Mouse (Mus musculus) neural tube, embryonic 13.5 days (tissue): ENCODE measurements around the gene Dgkh. TPM values are rescaled to one million over a fixed set of nuclear protein-coding genes. Genes with fewer than 3 reads are reported as not detected.

Experiments used
- ATAC-seq: fragments of 200-750 bp; cut with Nextera tagmentation; 2 replicates; pipeline ENCODE4 v1.8.0; 2017; ENCODE audit warnings: low read depth, mild to moderate bottlenecking, moderate TSS enrichment, moderate library complexity
- H3K27ac ChIP-seq: fragments of 300-500 bp; sonication (generic); replicated peaks from 2 replicates; pipeline ENCODE4 v1.5.1; 2015; ENCODE audit warnings: moderate library complexity, mild to moderate bottlenecking, inconsistent platforms
- H3K27me3 ChIP-seq: fragments of 300-500 bp; sonication (generic); 2 replicates; pipeline ENCODE4 v1.6.1; 2015; ENCODE audit warnings: mild to moderate bottlenecking, inconsistent platforms
- H3K36me3 ChIP-seq: fragments of 300-500 bp; sonication (generic); 2 replicates; pipeline ENCODE4 v1.6.1; 2015; ENCODE audit warnings: mild to moderate bottlenecking, inconsistent platforms
- H3K4me1 ChIP-seq: fragments of 300-500 bp; sonication (generic); replicated peaks from 2 replicates; pipeline ENCODE4 v1.6.1; 2015; ENCODE audit warnings: inconsistent platforms
- H3K4me2 ChIP-seq: fragments of 300-500 bp; sonication (generic); 2 replicates; pipeline ENCODE4 v1.6.1; 2015; ENCODE audit warnings: inconsistent platforms, mild to moderate bottlenecking, moderate library complexity
- H3K4me3 ChIP-seq: fragments of 300-500 bp; sonication (generic); 2 replicates; pipeline ENCODE4 v1.5.1; 2015; ENCODE audit warnings: mild to moderate bottlenecking, inconsistent platforms
- H3K9ac ChIP-seq: fragments of 300-500 bp; sonication (generic); 2 replicates; pipeline ENCODE4 v1.6.1; 2015; ENCODE audit warnings: moderate library complexity, mild to moderate bottlenecking, inconsistent platforms
- H3K9me3 ChIP-seq: fragments of 300-500 bp; sonication (generic); 2 replicates; pipeline ENCODE4 v1.6.1; 2016; ENCODE audit warnings: inconsistent platforms
- WGBS: fragments of 180-500 bp; shearing (Covaris S2); methylation state at CpG from one replicate; pipeline ENCODE4 v1.1.7; 2015; 5-methylcytosine and 5-hydroxymethylcytosine counted together
- polyA plus RNA-seq: library from polyadenylated mRNA; unstranded; fragments of >200 nt; fragmentation: Nextera tagmentation; extraction: Ambion mirVana; gene quantifications from 2 replicates; pipeline ENCODE4 v1.2.1, GENCODE M21; 2015

The Dgkh gene
- polyA plus RNA-seq, 1 experiment from 2014 or later: 16.3 TPM

DNA sequence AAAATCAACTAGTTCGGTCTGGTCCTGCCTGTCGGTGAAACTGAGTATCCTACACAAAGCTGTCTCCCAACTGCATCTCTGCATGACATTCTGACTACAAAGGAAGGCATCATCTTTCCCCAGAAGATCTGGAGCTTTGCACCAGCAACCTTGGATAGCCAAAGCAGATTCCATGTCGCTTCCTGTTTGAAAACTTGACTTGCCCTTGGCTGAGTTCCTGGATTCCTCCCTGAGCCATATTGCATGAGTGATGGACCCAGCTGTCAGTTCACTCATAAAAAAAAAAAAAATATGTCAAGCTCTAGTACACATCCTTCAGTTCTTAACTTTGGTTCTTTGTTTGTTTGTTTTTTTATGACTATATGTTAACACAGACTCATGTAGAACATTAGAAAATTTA lies 191.3 kb downstream of the Dgkh start:
- H3K36me3 ChIP-seq: no peaks in the 10 kb centered on the region
- H3K9me3 ChIP-seq: no peaks in the 10 kb centered on the region
- peaks cover 16% of the 10 kb centered on the region for H3K4me1 ChIP-seq
- 85% methylated on average over 3 of the region's 3 CpGs for WGBS
- H3K27me3 ChIP-seq: no peaks in the 10 kb centered on the region
- H3K9ac ChIP-seq: no peak overlapping the region
- H3K27ac ChIP-seq: no peak overlapping the region
- no peak overlapping the region for H3K4me2 ChIP-seq
- no peak overlapping the region for H3K4me3 ChIP-seq
- ATAC-seq: no peak

DNA sequence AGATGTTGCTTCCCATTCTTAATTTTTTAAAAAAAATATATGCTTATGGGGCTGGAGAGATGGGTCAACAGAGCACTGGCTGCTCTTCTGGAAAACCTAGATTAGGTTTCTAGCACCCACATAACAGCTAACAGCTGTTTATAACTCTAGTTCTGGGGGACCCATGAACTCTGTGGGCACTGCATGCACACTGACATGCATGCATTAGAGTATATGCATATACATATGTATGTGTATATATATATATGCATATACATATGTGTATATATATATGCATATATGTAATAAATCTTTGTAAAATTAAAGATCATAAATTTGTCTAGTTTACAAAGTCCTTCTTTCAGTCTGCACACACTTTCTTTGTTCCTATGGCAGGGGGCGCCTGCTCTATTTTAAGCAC lies 192.8 kb downstream of the Dgkh start:
- H3K4me1 ChIP-seq: peaks cover 27% of the 10 kb centered on the region
- no peak overlapping the region for H3K27ac ChIP-seq
- H3K9me3 ChIP-seq: no peaks in the 10 kb centered on the region
- H3K27me3 ChIP-seq: no peaks in the 10 kb centered on the region
- no peak for ATAC-seq
- no peak overlapping the region for H3K4me2 ChIP-seq
- 96% methylated on average over 1 of the region's 1 CpGs for WGBS
- H3K36me3 ChIP-seq: no peaks in the 10 kb centered on the region
- no peak overlapping the region for H3K4me3 ChIP-seq
- no peak overlapping the region for H3K9ac ChIP-seq

DNA sequence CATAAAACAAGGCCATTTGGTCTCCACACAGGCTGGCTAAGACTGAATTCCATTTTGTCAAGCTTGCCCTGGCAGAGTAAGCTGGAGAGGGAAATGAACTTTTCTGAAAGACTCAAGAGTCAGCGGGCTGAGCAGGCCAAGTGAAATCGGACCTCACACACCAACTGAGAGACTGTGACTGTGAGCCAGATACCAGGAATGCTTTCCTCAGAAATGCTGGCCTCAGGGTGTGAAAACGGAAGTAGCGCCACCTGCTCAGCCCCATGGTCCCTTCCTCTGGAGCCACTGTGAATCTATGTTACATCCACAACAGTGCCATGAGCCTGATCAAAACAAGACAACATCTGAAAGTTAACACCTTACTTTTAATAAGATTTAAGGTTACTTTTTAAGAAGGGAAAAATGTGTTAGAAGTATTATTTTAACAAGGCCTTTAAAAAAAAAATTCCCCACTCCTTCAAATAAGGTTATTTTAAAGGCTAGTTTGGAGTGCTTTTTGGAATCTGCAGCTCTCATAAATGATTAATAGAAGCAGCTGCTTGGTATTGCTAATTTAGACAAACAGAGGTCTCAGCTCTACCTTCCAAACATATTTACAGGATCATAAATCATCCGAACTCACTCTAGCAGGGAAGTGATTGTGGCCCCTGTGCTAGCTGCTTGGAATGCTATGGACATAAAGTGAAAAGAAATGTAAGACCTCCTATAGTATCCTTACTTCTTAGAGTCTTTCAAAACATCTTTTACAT lies 193.8 kb downstream of the Dgkh start:
- Histone ChIP-seq H3K27me3 (no peaks in the 10 kb centered on the region), H3K4me3 (no peak overlapping the region), H3K36me3 (no peaks in the 10 kb centered on the region), H3K9me3 (no peaks in the 10 kb centered on the region), H3K27ac (peak overlapping the region; percentile 10), H3K4me1 (peaks cover 37% of the 10 kb centered on the region), H3K4me2 (no peak overlapping the region), H3K9ac (no peak overlapping the region)
- WGBS: 47% methylated on average over 5 of the region's 5 CpGs
- ATAC-seq: no peak

DNA sequence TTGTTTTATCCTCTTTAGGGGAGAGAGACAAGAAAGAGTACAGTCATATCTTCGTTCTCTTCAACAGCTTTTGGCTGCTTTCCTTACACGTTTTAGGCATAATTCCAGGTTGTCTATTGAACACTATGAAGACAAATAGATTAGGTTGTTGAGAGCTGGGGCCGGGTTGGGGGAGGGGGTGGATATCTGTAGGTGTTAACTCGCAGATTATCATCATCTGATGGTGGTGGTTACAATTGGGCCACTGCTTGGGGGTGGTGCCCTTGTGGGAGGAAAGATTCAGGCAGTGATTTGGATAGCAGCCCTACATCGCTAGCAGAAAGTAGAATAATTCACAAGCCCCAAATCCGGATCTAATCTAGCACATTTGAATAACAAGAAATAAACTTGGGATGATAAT lies 195.0 kb downstream of the Dgkh start:
- Histone ChIP-seq H3K4me3 (peak overlapping the region; percentile 81), H3K9ac (peak overlapping the region; percentile 98), H3K9me3 (no peaks in the 10 kb centered on the region), H3K27ac (peak overlapping the region; percentile 88), H3K27me3 (no peaks in the 10 kb centered on the region), H3K4me2 (peak overlapping the region; percentile 74), H3K36me3 (no peaks in the 10 kb centered on the region), H3K4me1 (peaks cover 40% of the 10 kb centered on the region)
- 34% methylated on average over 6 of the region's 6 CpGs for WGBS
- ATAC-seq: no peak

DNA sequence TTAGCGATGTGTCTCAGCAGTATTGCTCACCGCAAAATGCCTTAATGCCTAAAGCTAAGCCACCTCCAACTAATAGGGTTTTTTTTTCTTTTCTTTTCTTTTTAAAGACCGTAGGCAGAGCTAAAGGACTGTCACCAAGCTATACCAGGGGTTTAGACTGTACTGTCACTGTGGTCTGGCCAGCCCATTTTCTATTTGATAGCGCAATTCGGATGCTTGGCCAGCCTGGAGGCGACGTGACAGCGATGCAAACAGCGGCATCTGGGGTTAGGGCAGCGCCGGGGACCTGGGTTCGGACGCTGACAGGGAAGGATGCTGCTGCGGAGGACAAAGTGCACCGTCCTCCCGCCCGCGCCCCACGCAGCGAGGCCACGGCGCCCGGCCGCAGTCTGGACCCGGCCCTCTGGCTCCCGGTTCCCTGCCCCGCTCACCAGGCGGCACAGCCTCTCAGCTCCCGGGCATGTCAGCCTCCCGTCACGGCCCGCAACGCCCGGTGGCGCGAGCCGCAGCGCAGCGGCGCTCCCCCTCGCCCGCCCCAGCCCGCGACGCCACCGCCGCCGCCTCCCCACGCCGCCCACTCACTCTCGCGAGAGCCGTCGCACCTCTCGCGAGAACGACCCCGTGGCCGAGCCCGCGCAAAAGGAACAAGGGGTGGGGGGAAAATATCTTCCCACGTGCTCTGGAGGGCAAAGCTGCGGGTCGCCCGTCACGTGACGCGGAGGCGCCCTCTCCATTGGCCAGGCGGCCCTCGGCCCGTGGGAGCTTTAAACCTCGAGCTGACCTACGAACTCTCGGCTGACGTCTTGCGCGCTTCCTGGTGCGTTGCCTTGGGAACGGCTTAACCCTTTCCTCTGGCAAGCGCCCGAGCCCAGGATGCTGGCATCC lies 196.1 kb downstream of the Dgkh start, which contains the start of gene Akap11:
TSS of gene Akap11 (minus strand) at position 528 of the 885 bp plus-strand sequence.
- Histone ChIP-seq H3K4me3 (peak within 1 kb of the TSS; percentile 81), H3K9ac (peak within 1 kb of the TSS; percentile 98), H3K9me3 (no peaks in the 10 kb centered on the region), H3K27ac (peak within 1 kb of the TSS; percentile 98), H3K4me1 (peaks cover 49% of the 10 kb centered on the region), H3K36me3 (no peaks in the 10 kb centered on the region), H3K27me3 (no peaks in the 10 kb centered on the region), H3K4me2 (peak within 1 kb of the TSS; percentile 74)
- WGBS: under 1% methylated on average over 82 of the region's 82 CpGs
- peak; percentile 96 for ATAC-seq

DNA sequence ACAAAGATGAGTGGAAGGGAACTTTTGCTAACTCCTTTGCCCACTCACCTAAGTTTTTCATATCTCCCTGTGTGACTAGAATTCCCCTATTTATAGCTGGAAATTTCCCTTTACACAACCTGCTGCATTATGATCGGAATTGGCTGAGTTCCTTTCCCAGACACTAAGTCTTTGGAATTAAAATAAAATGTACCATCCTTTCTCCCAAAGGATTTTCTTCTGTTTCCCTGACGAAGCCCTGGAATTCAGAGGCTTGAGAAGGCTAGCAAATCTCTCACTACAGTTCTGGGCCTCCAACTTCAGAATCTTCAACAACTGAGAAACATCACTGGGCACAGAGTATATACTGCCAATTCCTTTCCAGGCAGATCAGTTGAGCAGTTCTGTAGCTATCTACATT lies 197.2 kb downstream of the Dgkh start:
- H3K4me2 ChIP-seq: peak overlapping the region; percentile 74
- peak overlapping the region; percentile 98 for H3K9ac ChIP-seq
- H3K36me3 ChIP-seq: no peaks in the 10 kb centered on the region
- H3K27me3 ChIP-seq: no peaks in the 10 kb centered on the region
- H3K9me3 ChIP-seq: no peaks in the 10 kb centered on the region
- peaks cover 53% of the 10 kb centered on the region for H3K4me1 ChIP-seq
- no peak for ATAC-seq
- H3K27ac ChIP-seq: peak overlapping the region; percentile 98; the same call in 1 of the 2 replicates
- WGBS: 38% methylated on average over 2 of the region's 2 CpGs
- peak overlapping the region; percentile 81 for H3K4me3 ChIP-seq

DNA sequence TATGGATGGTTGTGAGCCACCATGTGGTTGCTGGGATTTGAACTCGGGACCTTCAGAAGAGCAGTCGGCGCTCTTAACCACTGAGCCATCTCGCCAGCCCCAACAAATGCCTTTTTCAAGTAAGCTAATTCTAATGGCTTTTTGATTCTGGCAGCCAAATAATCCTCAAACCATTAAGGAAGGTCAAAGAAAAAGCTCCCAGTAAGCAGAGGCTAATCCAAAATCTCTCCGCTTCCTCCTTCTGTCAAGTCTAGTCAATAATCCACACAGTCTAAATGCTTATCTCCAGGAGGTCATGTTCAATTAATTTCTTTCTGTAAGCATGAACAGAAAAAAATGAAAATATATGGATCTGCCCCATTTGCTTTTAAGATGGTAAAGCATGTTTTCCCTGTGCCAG lies 197.9 kb downstream of the Dgkh start:
- no peaks in the 10 kb centered on the region for H3K27me3 ChIP-seq
- H3K27ac ChIP-seq: no peak overlapping the region
- H3K4me1 ChIP-seq: peaks cover 60% of the 10 kb centered on the region
- WGBS: 92% methylated on average over 5 of the region's 5 CpGs
- peak overlapping the region; percentile 74 for H3K4me2 ChIP-seq
- no peak for ATAC-seq
- H3K9me3 ChIP-seq: no peaks in the 10 kb centered on the region
- H3K36me3 ChIP-seq: no peaks in the 10 kb centered on the region
- no peak overlapping the region for H3K9ac ChIP-seq
- no peak overlapping the region for H3K4me3 ChIP-seq

DNA sequence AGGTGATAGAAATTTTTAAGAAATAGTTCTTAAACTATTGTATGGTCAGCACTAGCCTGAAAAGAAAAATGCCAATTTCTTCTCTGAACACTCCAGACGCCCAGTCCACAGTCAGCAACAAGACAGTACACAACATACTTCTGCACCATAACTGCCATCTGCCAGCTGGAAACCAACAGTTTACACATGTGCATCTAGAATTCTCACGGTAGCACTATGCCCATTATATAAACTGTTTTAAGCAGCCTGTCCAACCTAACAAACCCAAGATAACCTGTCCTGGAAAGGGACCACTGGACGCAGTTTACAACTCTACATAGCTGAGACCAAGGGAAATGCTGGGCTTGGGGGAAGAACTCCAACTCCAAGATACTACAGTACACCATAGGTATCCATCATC lies 198.9 kb downstream of the Dgkh start:
- Histone ChIP-seq H3K27me3 (no peaks in the 10 kb centered on the region), H3K27ac (no peak overlapping the region), H3K4me1 (peaks cover 69% of the 10 kb centered on the region), H3K9me3 (no peaks in the 10 kb centered on the region), H3K9ac (0 out of 2 replicates have a peak overlapping the region, but pooled peaks have one; percentile 26), H3K4me3 (no peak overlapping the region), H3K4me2 (0 out of 2 replicates have a peak overlapping the region, but pooled peaks have one; percentile 7), H3K36me3 (no peaks in the 10 kb centered on the region)
- 89% methylated on average over 3 of the region's 3 CpGs for WGBS
- ATAC-seq: no peak

DNA sequence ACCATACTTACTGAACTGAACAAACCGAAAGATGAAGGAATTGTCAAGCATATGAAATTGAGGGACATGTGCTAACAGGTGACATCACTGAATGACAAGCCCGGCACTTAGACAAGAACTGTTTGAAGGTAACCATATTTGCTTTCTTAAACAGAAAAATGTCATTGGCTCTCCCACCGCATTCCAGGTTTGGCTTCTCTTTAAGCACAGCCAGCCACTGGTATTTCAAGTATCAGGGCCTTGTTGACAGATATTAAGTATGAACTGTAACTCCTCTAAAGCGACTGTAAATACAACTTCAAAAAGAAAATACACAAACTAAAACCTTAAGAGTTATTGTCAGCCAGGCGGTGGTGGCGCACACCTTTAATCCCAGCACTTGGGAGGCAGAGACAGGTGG lies 200.2 kb downstream of the Dgkh start:
- Histone ChIP-seq H3K27ac (no peak overlapping the region), H3K9ac (no peak overlapping the region), H3K9me3 (no peaks in the 10 kb centered on the region), H3K4me1 (peaks cover 61% of the 10 kb centered on the region), H3K4me2 (no peak overlapping the region), H3K27me3 (no peaks in the 10 kb centered on the region), H3K4me3 (no peak overlapping the region), H3K36me3 (no peaks in the 10 kb centered on the region)
- no peak for ATAC-seq
- 96% methylated on average over 6 of the region's 6 CpGs for WGBS

DNA sequence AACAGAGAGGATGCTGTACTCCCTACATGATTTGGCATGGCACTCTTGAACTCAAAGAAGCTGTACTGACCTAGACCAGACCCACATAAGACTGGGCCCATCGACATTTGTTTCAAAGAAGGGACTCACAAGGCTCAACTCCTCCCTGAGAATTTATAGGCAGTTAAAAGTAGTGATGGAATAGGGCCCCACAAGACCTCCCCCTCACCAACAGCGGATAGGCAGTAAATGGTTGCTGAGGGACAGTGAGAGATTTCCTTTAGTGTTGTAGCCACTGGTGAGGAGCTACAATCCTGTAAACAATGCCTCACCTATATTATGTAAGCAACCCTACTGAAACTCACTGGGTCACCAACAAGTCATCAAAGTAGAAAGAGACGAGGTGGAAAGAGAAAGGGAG lies 202.3 kb downstream of the Dgkh start:
- no peaks in the 10 kb centered on the region for H3K36me3 ChIP-seq
- H3K27me3 ChIP-seq: no peaks in the 10 kb centered on the region
- ATAC-seq: no peak
- H3K9me3 ChIP-seq: no peaks in the 10 kb centered on the region
- H3K9ac ChIP-seq: no peak overlapping the region
- H3K4me2 ChIP-seq: no peak overlapping the region
- H3K27ac ChIP-seq: no peak overlapping the region
- peaks cover 70% of the 10 kb centered on the region for H3K4me1 ChIP-seq
- 47% methylated on average over 3 of the region's 3 CpGs for WGBS
- no peak overlapping the region for H3K4me3 ChIP-seq

DNA sequence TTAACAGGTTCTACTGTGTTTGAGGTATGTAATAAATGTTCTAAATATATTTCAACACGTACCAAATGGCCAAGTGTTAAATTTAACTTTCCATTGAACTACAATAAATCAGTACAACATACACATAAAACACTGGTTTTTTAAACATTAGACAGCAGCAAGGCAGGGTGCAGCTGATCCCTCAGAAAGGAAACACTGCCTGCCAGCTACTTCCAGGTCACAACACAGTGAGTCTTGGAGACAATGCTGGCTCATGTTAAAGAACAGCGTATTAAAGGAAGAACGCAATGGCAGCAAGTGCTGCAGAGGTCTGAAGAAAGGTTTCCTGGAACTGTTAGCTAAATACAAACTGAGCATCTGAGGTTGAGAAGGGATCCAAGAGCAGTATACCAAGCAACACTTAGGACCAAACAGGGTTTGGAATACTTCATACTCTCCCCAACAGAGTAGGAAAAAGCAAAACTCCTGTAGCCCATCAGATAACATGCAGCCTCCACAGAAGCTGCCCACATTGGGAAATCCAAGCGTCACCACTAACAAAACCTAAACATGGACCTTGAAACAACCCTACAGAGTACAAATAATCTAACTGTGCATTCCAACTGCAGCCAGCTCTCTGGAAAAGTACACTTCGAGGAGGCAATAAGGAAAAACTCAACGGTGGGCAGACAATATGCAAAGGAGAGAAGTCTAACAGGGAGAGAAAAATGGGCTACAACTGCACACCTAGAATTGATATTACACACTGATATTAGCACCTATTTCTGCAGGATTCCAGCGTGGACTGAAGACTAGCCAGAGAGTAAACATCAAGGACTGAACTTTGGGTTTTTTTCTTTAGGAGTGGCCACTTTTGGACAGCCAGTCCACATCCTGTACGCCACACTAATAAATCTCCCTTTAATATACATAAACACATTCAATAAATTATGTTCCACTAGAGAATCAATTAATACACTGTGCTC lies 203.8 kb downstream of the Dgkh start:
- H3K9ac ChIP-seq: no peak overlapping the region
- no peaks in the 10 kb centered on the region for H3K27me3 ChIP-seq
- peaks cover 55% of the 10 kb centered on the region for H3K4me1 ChIP-seq
- no peaks in the 10 kb centered on the region for H3K9me3 ChIP-seq
- H3K4me2 ChIP-seq: no peak overlapping the region
- ATAC-seq: no peak
- WGBS: 75% methylated on average over 8 of the region's 8 CpGs
- no peak overlapping the region for H3K4me3 ChIP-seq
- no peak overlapping the region for H3K27ac ChIP-seq
- no peaks in the 10 kb centered on the region for H3K36me3 ChIP-seq
